Mouse (Mus musculus): ENCODE data around the gene Stxbp6.

DNA sequence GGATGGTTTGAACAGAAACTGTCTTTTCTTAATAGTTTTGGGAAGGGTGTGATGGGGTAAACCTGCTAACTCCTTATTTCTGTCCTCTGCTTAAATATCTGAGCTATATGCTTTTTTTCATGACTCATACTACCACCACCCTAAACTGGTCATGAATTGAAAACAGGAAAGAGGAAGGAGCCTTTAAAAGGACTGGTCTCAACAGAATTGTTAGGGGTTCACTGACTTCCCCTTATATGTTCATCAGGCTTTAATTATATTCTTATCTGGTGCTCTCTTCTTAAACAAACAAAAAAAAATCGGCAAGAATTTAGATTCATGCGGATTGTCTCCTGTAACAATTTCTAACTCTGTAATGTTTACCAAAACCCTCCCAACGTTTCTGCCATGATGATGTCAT lies 17.9 kb upstream of the Stxbp6 start:
- TF ChIP-seq GATA1 (IDR thresholded peaks at IDR 0.05; ENCODE audit: borderline replicate concordance, low read length) = no peak
- no peak for TF ChIP-seq FLI1 (IDR thresholded peaks at IDR 0.05; ENCODE audit: low read length)
